Mouse (Mus musculus): ENCODE data around the gene Ipmk. TPM values are rescaled to one million over a fixed set of nuclear protein-coding genes. Genes with fewer than 3 reads are reported as not detected.
"Not testable (repeated sequence)": the region's sequence is repeated elsewhere in the genome, so short reads cannot be mapped to it uniquely, and the experiment has no call there.

The Ipmk gene
- polyA plus RNA-seq, 2 experiments = 5.1 to 7.9 TPM

DNA sequence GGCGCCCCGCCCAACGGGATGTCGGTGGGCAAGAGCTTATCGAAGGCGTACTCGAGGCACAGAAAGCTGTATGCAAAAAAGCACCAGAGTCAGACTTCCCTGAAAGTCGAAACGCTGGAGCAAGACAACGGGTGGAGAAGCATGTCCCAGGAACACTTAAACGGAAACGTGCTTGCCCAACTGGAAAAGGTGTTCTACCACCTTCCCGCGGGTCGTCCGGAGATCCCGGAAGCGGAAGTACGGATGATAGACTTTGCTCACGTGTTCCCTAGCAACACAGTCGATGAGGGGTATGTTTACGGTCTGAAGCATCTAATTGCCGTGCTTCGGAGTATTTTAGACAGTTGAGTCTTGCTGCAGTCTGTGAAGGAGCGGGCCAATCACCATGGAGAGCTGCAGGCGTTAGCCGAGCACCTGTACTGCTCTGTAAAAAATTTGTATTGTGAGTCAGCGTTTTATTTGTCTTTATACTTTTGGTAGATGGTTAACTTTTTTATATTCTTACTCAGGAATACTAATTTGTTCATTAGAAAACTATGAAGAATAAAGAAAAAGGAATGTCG lies 34.0 kb downstream of the Ipmk start:
- TF ChIP-seq CTCF (IDR thresholded peaks at IDR 0.05; ENCODE audit: low read depth) (no peak), EP300 (IDR thresholded peaks at IDR 0.05; ENCODE audit: low read depth) (no peak)
- no peak overlapping the region for H3K27ac ChIP-seq
- ATAC-seq (ENCODE audit: insufficient read depth) = no peak
- peaks cover 17% of the 10 kb centered on the region for H3K36me3 ChIP-seq (replicated peaks; ENCODE audit: control insufficient read depth, insufficient read depth, low read depth)
- no peak overlapping the region for H3K9ac ChIP-seq (replicated peaks)
- no peak overlapping the region for H3K4me3 ChIP-seq (ENCODE audit: insufficient read depth in 1 of 2, low read depth in 2 of 2, low read length in 2 of 2)
- no peaks in the 10 kb centered on the region for H3K9me3 ChIP-seq (ENCODE audit: control insufficient read depth, low read length)
- H3K27me3 ChIP-seq (ENCODE audit: control insufficient read depth, insufficient read depth, low read length) = no peaks in the 10 kb centered on the region
- no peak for DNase-seq (ENCODE audit: low read depth in 3 of 3, low spot score in 3 of 3)
- 88% methylated on average over 29 of the region's 29 CpGs for WGBS (ENCODE audit: insufficient replicate concordance)
- H3K4me2 ChIP-seq (ENCODE audit: low read depth) = no peak overlapping the region
- no peaks in the 10 kb centered on the region for H3K4me1 ChIP-seq (replicated peaks; ENCODE audit: control insufficient read depth in 2 of 2, insufficient read depth in 2 of 2, low read length in 1 of 2)

DNA sequence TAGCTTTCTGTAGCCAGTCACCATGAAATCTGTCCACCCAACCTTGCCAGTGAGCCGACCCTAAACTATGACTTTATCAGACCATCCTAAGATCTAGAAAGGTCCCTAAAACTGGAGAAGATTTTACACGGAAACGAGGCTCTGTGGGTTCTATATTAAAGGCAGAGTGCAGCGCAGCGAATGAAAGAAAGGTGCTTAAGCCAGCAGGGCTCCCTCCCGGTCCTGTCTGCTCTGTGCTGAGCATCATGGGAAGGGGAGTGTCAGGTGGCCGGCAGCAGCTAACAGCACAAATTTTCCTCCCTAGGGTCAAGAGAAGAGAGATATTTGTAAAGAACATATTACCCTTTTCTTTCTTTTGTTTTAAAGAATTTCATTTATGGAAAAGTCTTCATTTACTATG lies 34.5 kb downstream of the Ipmk start:
- Histone ChIP-seq H3K27ac (no peak overlapping the region), H3K4me1 (replicated peaks; ENCODE audit: control insufficient read depth in 2 of 2, insufficient read depth in 2 of 2, low read length in 1 of 2) (no peaks in the 10 kb centered on the region), H3K4me2 (ENCODE audit: low read depth) (no peak overlapping the region), H3K9me3 (ENCODE audit: control insufficient read depth, low read length) (no peaks in the 10 kb centered on the region), H3K9ac (replicated peaks) (no peak overlapping the region), H3K27me3 (ENCODE audit: control insufficient read depth, insufficient read depth, low read length) (no peaks in the 10 kb centered on the region), H3K4me3 (ENCODE audit: insufficient read depth in 1 of 2, low read depth in 2 of 2, low read length in 2 of 2) (no peak overlapping the region), H3K36me3 (replicated peaks; ENCODE audit: control insufficient read depth, insufficient read depth, low read depth) (peaks cover 17% of the 10 kb centered on the region)
- ATAC-seq (ENCODE audit: insufficient read depth) (no peak), DNase-seq (ENCODE audit: low read depth in 3 of 3, low spot score in 3 of 3) (no peak)
- no peak for TF ChIP-seq EP300 (IDR thresholded peaks at IDR 0.05; ENCODE audit: low read depth)
- TF ChIP-seq CTCF (IDR thresholded peaks at IDR 0.05; ENCODE audit: low read depth) = no peak
- WGBS (ENCODE audit: insufficient replicate concordance) = 78% methylated on average over 7 of the region's 7 CpGs

DNA sequence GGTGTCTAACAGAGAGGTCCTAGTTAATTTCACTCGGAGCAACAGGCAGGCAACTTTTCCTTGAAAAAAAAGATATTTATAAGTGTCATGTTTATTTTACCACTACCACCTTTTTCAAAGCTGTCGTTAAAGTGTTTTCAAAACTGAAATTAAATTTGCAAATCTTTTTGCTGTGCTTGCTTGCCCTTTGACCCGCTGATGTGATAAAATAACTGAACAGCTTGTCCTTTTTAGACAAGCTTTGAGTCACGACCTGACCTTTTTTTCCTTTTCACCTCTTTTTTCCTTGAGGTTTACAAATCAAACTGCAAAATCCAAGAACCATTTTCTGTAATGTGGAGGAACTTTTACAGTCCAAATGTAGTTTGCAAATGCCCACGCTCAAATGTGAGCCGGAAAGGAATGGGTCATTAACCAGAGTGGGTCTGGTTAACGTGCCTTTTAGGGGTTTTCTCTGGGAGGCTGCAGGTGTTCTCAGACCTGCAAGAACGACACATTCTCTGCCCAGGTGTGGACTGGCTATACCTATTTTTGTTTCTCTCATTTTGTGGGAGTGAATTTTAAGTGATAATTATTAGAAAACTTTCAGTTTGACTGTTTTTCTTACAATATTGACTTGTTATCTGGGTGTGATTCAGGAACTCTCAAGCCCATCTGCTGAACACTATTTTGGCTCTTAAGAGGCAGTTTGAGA lies 35.4 kb downstream of the Ipmk start:
- H3K9ac ChIP-seq (replicated peaks) = no peak overlapping the region
- 71% methylated on average over 8 of the region's 8 CpGs for WGBS (ENCODE audit: insufficient replicate concordance)
- H3K36me3 ChIP-seq (replicated peaks; ENCODE audit: control insufficient read depth, insufficient read depth, low read depth) = peaks cover 14% of the 10 kb centered on the region
- no peaks in the 10 kb centered on the region for H3K4me1 ChIP-seq (replicated peaks; ENCODE audit: control insufficient read depth in 2 of 2, insufficient read depth in 2 of 2, low read length in 1 of 2)
- no peak overlapping the region for H3K27ac ChIP-seq
- no peak overlapping the region for H3K4me2 ChIP-seq (ENCODE audit: low read depth)
- TF ChIP-seq EP300 (IDR thresholded peaks at IDR 0.05; ENCODE audit: low read depth) = no peak
- TF ChIP-seq CTCF (IDR thresholded peaks at IDR 0.05; ENCODE audit: low read depth) = no peak
- no peaks in the 10 kb centered on the region for H3K27me3 ChIP-seq (ENCODE audit: control insufficient read depth, insufficient read depth, low read length)
- ATAC-seq (ENCODE audit: insufficient read depth) = no peak
- H3K9me3 ChIP-seq (ENCODE audit: control insufficient read depth, low read length) = no peaks in the 10 kb centered on the region
- no peak for DNase-seq (ENCODE audit: low read depth in 3 of 3, low spot score in 3 of 3)
- no peak overlapping the region for H3K4me3 ChIP-seq (ENCODE audit: insufficient read depth in 1 of 2, low read depth in 2 of 2, low read length in 2 of 2)

DNA sequence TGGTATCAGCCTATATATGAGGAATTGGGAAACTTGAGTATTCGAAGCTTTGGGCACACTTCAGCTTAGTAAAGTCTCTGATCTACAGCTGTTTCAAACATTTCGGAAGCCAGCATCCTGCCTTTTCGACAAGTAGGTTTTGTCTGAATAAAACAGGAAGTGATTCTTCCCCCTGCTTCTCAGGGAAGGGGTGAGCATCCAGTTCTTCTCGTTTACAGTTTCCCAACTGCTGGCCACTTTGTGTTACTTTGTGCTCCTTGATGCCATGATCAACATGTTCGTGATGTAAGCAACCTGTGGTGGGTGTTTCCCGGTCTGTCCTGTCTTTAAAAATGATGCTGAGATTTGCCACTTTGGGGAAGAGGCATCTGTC lies 36.0 kb downstream of the Ipmk start:
- not testable (repeated sequence) for DNase-seq (ENCODE audit: low read depth in 3 of 3, low spot score in 3 of 3); H3K27ac ChIP-seq; H3K4me1 ChIP-seq (replicated peaks; ENCODE audit: control insufficient read depth in 2 of 2, insufficient read depth in 2 of 2, low read length in 1 of 2); H3K4me3 ChIP-seq (ENCODE audit: insufficient read depth in 1 of 2, low read depth in 2 of 2, low read length in 2 of 2); H3K4me2 ChIP-seq (ENCODE audit: low read depth); ATAC-seq (ENCODE audit: insufficient read depth); H3K27me3 ChIP-seq (ENCODE audit: control insufficient read depth, insufficient read depth, low read length); H3K9ac ChIP-seq (replicated peaks); H3K9me3 ChIP-seq (ENCODE audit: control insufficient read depth, low read length)
- 63% methylated on average over 6 of the region's 6 CpGs for WGBS (ENCODE audit: insufficient replicate concordance)
- H3K36me3 ChIP-seq (replicated peaks; ENCODE audit: control insufficient read depth, insufficient read depth, low read depth) = peaks cover 14% of the 10 kb centered on the region

DNA sequence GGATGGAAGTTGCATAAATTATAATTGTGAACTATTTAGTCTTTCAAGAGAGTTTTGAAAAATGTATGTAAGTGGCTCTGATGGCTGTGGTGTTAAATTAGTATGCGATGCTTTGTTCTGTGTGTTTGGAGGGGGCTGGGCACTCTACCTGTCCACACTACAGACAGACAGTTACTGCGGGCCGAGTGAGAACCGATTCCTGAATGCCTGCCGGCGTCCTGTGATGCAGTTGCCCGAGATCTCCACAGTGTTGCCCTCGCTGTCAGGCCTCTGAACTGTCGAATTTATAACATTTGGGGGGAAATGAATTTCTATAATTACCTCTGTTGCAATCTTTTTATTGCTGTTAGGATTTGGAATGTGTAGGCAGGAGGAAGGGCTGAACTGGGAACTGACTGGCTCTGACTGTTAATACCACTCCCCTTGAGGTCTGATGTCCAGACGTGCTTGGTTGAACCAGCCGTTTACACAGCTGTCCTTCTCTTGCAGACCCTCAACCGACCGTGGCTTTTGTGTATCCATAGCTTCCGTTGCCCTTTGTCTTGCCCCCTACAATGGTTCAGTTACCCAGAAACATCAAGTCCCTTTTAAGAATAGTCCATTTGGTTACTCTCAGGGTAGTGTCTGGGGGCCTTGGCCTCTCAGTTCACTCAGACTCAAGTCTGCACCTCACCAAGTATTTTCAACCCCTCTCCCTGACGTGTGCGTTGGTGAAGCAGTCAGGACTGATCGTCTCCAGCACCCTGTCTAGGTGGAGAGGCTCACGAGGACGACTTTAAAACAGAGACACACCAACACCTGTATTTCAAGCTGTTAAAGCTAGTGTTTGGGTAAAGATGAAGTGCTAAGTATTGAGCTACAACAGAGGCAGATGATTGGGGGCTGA lies 36.8 kb downstream of the Ipmk start:
- H3K27ac ChIP-seq = no peak overlapping the region
- no peak overlapping the region for H3K4me3 ChIP-seq (ENCODE audit: insufficient read depth in 1 of 2, low read depth in 2 of 2, low read length in 2 of 2)
- no peak for DNase-seq (ENCODE audit: low read depth in 3 of 3, low spot score in 3 of 3)
- H3K4me1 ChIP-seq (replicated peaks; ENCODE audit: control insufficient read depth in 2 of 2, insufficient read depth in 2 of 2, low read length in 1 of 2) = no peaks in the 10 kb centered on the region
- H3K36me3 ChIP-seq (replicated peaks; ENCODE audit: control insufficient read depth, insufficient read depth, low read depth) = peaks cover 11% of the 10 kb centered on the region
- no peak overlapping the region for H3K4me2 ChIP-seq (ENCODE audit: low read depth)
- ATAC-seq (ENCODE audit: insufficient read depth) = no peak
- H3K27me3 ChIP-seq (ENCODE audit: control insufficient read depth, insufficient read depth, low read length) = no peaks in the 10 kb centered on the region
- TF ChIP-seq CTCF (IDR thresholded peaks at IDR 0.05; ENCODE audit: low read depth) = no peak
- no peak for TF ChIP-seq EP300 (IDR thresholded peaks at IDR 0.05; ENCODE audit: low read depth)
- WGBS (ENCODE audit: insufficient replicate concordance) = 74% methylated on average over 19 of the region's 19 CpGs
- H3K9me3 ChIP-seq (ENCODE audit: control insufficient read depth, low read length) = no peaks in the 10 kb centered on the region
- H3K9ac ChIP-seq (replicated peaks) = no peak overlapping the region

All from liver, embryonic 14.5 days (tissue).